Mouse (Mus musculus): ENCODE measurements at regions not wholly inside any gene's neighbourhood (a gene's known extent, or its start where the extent isn't known, plus 50 kb on each side); places are given as distances from the start of the nearest gene placed in this dataset.

- DNase-seq = no peak
These were observed 55.4 kb upstream of the Arglu1 start for GRCm38 (mm10) chr8:8745615-8746285.
